Mouse (Mus musculus) neural tube, embryonic 15.5 days (tissue): Measurements from ENCODE around the gene Gm13696. TPM values are rescaled to one million over a fixed set of nuclear protein-coding genes. Genes with fewer than 3 reads are reported as not detected.

ENCODE experiments used
- polyA plus RNA-seq: library from polyadenylated mRNA; unstranded; fragments of >200 nt; fragmentation: Nextera tagmentation; extraction: Ambion mirVana; gene quantifications from 2 replicates; pipeline ENCODE4 v1.2.1, GENCODE M21; 2015

Gm13696 gene
- polyA plus RNA-seq, 1 experiment from 2014 or later = not detected

Other genes with a start within 250 kb of the Gm13696 start
- gene Itgav, start 248.7 kb upstream of the Gm13696 start, polyA plus RNA-seq = 29.1 and 29.8 TPM in 2 replicates
- gene Fam171b, start 160.5 kb upstream of the Gm13696 start, polyA plus RNA-seq = 69.8 and 79.0 TPM in 2 replicates
- not detected in 2 replicates for gene Zswim2, start 31.9 kb upstream of the Gm13696 start, polyA plus RNA-seq
- not detected in 2 replicates for gene Gm13698, start 17.4 kb upstream of the Gm13696 start, polyA plus RNA-seq
- gene Gm13693, start 11.6 kb upstream of the Gm13696 start, polyA plus RNA-seq = not detected in 2 replicates
- gene Gm13695, start 5.8 kb upstream of the Gm13696 start, polyA plus RNA-seq = not detected in 2 replicates
- not detected in 2 replicates for gene Gm13694, start 5.8 kb downstream of the Gm13696 start, polyA plus RNA-seq
- not detected in 2 replicates for gene Gm13697, start 11.6 kb downstream of the Gm13696 start, polyA plus RNA-seq
- not detected in 2 replicates for gene Gm13691, start 17.4 kb downstream of the Gm13696 start, polyA plus RNA-seq